Mouse (Mus musculus) thymus, postnatal 14 days (tissue): Measurements from ENCODE around the gene Ccdc81.
A peak's percentile ranks its signal among the peaks of the same experiment; 100 is the strongest.

ENCODE experiments used
- DNase-seq: peaks from one replicate; pipeline ENCODE4 v3.0.0; 2021

Gene Ccdc81

DNA sequence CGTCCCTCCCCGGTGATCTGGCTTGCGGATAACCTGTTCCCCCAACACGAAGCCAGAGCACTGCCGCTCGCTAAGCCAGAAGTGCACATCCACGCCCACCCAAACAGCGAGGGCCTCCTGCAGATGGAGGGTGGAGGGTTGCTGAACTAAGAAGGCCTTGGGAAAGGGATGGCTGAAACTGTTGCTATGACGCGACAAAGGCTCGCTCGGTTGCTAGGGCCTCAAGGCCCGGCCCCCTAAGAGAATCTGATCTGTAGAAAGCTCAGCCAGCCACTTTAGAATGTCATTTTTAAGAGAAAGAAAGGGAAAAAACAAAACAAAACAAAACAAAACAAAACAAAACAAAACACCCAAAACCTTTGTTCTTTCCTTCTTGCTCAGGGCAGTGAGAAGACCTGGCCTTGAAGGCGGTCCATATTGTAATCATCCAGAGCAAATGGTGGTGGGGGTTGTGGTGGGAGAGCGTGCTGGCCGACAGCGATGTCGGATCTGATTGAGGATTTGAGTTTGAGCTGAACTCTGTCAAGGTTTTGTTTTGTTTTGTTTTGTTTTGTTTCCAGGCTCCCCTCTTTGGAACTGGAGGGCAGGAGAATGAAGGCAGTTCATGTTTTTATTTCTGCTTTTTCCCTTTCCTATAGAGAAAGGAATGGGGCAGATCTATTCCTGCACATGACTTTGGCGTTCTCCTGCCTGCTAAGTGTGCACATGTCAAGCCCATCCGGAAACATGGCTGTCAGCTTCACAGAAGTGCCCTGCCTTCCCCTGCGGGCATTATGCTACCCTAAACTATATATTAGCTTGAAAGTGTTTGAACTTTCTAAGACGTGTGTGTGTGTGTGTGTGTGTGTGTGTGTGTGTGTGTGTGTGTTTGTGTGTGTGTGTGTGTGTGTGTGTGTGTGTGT lies at the start of gene Ccdc81:
Gene Ccdc81 (minus strand): TSS at position 188 of the 902 bp plus-strand sequence.
- no peak for DNase-seq

DNA sequence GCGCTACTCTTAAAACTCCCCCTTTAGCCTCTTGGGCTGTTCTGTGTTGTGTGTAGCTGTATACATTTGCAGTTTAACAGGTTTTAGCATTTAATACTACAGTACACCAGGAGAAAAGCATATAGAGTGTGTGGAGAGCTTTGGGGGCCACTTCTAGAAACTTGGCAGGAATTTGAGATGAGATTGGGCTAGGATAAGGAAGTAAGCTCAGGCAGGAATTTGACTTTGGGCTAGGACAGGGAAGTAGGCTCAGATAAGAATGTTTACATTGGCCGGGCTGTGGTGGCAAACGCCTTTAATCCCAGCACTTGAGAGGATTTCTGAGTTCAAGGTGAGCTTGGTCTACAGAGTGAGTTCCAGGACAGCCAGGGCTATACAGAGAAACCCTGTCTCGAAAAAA lies 46.0 kb upstream of the Ccdc81 start:
- DNase-seq = no peak

DNA sequence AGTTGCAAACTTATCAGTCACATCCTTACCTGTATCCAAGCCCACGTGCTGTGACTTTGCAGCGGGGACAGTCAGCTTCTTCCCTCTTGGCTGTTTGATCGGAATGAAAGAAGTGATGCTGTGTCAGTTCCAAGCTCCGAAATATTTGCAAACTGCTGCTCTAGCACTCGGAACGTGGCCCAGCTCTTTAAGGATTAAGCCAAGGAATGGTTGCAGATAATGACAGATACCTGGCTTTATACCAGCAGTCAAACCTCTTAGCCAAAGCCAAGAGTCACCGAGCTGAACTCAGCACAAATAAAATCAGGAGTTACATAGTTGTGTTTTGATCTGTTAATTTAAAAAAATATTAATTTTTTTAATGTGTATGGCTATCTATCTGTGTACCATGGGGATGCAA lies 44.6 kb upstream of the Ccdc81 start:
- DNase-seq = no peak

DNA sequence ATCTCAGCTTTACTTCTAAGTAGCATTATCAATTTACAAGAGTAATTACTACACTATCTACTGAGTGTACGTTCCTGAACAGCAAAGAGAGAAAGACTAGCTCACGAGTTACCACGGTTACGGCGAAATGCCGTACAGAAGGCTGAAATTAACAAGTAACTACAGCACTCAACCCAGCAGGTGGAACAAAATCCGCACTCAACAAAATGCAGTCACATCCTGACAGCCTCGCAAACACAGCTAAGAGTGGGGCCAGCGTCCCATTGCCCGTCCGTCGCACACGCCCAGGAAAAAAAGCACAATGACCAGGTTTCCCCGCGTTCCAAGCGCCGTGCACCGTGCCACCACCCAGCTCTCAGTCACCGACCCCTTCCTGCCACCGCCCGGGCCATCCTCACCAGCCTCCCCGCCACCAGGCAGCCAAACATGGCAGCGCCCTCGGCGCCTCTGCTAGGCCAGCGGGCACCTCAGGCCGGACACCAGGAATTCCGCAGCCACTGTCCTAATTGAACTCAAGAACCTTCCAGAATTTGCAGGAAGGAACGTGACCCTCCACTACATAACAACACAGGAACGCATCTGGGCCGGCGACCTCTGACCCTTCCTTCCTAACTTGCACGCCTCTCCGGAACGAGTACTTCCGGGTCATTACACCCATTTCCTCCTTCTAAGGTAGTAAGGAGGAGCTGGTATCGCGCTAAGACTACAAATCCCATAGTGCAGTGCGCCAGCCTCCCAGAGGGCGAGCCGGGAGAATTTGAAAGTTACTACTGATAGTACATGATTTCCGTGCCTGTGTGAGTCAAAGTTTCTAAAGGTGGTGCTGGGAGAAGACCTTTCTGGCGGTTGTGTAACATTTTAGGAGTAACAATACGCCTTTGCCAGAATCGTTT lies 37.4 kb upstream of the Ccdc81 start, which contains the start of gene Hikeshi:
Gene Hikeshi (minus strand): TSS at position 634 of the 893 bp plus-strand sequence.
- peak; percentile 96 for DNase-seq

DNA sequence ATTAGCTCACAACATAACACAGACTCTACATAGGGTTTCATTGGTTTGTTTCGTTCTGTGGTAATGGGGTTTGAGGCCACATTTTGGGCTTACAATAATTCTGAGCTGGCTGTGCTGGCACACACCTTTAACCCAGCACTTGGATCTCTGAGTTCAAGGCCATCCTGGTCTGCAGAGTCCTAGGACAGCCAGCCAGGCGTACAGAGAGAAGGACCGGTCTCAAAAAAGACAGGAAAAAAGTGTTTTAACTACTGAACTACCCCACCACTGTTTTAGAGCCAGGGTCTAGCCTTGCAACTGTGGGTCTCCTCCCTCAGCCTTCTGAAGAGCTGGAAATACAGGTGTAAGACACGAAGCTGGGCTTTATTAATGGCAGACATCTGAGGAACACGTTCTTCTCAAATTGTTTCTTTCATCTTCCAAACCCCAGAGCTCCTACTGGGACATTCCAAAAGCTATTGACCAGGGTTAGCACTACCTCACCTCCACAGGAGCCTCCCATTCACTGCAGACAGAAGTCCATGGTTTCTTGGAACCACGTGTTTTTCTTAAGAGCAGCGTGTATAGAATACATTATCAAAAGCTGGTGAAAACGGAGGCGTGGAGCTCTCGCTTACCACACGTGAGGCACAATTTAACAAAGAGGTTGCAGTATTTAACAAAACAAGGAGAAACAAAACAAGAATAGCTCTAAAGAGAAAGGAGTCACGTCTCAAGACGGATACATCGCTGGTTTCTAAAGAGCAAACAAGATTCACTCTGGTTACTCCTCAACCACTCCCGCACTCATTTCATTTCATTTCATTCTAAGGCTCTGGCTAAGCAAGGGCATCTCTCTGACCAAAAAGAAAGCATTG lies 36.3 kb upstream of the Ccdc81 start:
- DNase-seq = no peak

DNA sequence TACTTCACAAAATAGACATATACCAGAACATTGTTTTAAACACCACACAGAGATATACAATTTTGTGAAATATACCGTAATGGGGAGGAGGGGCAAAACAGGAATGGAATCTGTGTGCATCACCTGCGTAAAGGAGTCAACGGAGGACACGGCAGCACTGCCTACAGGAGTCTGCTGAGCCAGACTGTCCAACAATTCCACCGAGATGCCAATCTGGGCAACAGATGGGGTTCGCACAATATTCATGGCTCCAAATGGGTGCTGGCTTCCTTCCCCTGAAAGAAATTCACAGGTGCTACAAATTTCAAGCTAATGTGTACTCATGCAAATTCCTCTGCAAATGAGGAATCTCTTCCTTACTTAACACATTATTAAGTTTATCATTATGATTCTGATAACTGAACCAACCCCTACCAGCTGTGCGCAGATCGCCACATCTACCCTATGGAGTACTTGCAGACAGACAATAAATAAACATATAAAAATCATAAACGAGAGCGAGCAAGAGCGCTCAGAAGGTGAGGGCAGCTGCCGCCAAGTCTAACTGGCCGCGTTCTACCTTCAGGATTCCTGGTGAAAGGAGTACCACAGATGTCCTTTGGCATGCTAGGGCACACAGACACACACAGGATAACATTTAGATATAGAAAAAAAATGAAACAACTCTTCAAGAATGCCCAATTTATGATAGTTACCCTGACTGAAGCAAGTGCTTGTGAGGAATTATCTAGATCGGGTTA lies 20.2 kb upstream of the Ccdc81 start:
- no peak for DNase-seq

DNA sequence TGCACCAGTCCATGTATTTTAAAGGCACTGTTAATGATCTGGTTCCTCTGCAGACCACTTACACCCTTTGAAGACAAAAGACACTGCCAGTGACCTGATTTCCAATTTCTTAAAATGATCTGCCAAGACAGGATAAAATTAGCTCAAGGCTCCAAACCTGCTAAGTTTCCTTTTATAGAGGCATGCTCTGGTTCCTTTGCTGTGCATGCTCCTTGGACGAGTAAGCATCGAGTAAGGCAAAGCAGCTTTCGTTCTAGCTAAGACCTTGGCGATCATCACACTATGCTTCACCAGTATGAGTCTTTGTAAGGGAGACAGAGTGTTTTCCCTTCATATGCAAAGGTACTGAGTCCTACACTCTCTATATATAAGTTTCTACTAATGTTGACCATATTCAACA lies 14.3 kb upstream of the Ccdc81 start:
- DNase-seq = no peak

DNA sequence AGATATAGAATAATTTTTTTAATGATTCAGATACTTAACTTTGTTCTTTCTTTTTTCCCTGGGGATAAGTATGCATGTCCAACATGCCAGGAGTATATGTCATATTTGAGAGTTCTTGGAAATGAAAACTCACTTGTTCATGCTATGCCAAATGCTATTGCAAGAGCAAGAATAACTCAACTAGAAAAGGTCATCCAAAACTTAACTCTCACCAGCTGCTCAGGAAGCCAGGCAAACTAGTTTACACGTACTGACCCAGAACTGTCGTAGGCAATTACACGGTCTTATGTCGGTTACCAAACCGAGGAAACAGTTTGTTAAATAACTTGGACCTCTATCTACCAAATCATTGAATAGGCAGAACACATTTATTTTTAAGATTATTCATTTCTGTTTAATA lies 13.3 kb upstream of the Ccdc81 start:
- no peak for DNase-seq

DNA sequence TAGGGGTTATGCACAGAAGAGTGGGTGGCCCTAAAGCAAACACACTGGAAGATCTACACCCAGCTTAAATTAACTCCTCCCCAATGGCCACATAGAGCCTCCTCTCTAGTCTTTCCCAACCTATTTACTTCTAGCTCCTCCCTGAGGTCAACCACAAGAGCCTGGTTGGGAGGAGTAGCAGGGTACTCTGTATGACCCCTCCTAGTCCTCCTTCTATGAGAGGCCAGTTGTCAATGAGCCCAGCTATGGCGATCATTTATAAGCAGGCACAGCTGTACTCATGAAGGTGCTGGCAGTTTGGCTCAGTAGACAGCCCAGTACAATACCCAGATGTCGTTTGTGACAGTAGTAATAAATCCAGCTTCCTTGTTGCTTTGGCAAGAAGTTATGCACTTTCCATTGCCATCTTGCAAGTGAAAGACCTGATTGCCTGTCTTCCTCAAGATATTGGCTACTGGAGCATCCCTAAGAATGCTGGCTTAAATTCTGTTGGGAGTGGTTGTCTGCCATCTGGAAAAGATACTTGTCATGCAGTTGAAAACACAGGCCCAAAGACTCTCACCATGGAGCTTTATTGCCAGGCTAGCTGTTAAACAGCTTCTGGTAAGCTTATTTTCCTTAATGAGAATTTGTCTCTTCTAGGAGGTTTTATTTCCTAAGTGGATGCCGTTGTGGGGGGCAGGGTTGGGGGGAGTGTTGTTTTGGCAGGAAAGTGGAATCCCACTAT lies 10.2 kb upstream of the Ccdc81 start:
- DNase-seq = no peak

DNA sequence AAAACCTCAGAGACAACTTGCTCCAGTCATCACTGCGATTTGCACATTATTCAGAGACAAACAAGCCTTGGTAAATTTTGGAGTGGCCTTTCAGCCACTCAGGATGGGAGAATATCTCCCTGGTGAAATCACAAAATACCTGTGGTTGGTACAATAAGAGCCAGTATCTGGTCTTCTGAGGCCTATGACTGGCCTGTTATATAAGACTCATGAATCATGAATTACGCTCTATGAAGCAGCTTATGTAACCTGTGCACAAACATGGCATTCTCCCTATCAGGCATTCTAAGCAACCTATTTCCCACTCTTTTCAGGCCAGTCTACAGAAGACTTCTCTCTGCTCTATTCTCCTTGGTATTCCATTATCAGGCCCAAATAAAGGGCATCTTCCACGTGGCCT lies 8.9 kb upstream of the Ccdc81 start:
- no peak for DNase-seq

DNA sequence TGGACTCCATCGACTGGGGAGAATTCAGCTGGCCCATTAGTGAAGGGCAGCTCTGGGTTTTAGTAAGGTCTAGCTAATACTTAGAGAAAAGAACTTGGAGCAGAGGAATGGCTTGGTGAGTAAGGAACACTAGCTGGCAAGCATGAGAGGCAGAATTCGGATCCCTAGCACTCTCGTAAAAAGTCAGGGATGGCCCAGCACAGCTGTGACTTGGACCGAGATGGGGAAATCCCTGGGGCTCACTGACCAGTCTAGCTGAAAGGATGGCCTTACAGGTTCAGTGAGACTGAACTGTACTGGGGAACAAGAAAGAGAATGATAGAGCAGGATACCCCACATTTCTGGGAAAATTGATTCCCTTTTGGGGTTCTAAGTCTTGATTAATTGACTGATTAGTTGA lies 6.3 kb upstream of the Ccdc81 start:
- no peak for DNase-seq

DNA sequence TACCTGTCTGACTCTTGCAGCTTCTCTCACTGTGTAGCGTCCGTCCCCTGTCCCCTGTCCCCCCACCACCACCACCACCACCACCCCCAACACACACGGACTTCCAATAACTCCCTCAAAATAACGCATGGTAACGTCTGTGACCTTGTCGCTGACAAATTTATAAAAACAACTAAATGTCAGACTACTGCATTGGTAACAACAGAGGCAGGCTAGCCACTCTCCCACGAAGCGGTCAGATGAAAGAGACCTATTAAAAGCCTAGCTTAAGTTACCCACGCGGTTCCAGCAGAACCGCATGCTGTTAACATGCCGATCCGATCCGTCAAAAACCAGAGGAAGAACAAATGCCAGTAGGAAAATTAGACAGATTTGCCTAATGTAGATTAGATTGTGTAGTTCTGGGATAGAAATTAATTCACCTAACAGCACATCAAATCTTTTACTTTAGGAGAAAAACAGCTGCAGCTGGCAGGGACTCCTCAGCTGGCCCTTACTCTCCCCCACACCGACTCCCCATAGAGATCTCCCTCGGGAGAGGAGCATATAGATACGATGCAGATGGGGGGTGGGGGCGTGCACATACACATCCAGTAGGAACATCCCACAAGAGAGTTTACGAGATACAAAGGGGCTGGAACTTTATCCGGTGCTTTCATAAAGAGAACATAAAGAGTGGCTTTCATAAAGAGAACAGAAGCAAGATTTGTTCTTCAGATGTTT lies 5.6 kb upstream of the Ccdc81 start:
- no peak for DNase-seq

DNA sequence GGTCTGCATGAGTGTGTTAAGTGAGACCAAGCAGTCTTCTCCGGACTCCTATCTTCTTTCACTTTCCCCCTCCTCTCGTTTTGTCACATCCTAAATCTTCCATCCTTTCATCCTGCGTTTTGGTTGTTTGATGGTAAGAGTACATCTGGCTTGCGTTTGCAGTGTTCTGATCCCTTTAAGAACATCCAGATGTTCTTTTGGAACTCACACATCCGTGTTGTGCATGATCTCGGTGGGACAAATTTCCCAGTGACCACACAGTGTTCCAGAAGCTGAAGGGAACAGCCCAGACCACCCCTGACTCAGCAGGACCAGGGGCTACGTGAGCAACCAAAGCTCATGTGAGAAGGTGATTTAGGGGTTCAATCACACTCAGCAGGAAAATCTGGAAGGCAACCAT lies 5.0 kb upstream of the Ccdc81 start:
- no peak for DNase-seq

DNA sequence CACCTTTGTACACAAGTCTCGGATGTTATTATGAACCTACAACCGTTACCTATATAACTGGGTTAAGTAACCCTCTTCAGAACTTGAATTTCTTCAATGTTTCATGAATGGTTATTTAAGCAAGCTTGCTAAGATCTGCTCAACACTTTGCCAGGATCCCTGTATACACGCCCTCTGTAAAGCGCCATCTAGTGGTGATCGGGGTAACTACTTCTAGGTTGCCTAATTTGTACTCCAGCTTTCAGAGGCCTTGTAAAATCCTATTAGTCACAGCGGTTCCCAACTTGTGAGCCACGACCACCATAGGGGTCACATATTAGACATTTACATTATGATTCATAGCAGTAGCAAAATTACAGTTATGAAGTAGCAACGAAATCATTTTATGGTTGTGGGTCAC lies 4.5 kb upstream of the Ccdc81 start:
- peak; percentile 68 for DNase-seq

DNA sequence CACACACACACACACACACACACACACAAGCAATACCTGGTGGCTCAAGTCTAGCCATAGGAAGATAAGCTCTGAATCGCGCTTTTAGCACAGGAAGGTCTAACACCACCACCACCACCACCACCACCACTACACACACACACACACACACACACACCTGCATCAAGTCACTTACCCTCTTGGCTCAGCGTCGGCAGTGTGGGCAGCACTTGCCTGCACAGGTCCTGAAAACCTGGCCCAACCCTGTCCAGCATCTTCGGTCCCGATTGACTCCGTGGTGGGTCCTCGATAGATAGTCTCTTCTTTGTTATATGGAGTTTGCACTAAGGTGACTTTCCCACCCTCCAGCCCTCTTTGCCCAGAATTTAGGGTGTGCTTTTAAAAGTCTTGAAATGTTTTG lies 422 bp downstream of the Ccdc81 start:
- DNase-seq = no peak

DNA sequence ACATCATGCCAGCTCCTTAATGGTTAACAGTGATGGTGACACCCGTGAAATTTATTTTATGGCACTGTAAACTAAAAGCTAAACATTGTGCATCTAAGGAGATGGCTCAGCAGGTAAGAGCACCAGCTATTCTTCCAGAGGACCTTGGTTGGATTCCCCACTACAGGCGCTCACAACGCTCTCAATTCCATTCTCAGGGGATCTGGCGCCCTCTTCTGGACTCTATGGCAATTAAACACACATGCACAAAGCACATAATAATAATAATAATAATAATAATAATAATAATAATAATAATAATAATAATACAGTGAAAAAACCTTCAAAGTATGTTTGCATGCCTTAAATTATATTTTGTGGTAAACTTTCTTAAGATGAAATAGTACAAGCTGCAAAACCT lies 11.6 kb downstream of the Ccdc81 start:
- DNase-seq = peak; percentile 9

DNA sequence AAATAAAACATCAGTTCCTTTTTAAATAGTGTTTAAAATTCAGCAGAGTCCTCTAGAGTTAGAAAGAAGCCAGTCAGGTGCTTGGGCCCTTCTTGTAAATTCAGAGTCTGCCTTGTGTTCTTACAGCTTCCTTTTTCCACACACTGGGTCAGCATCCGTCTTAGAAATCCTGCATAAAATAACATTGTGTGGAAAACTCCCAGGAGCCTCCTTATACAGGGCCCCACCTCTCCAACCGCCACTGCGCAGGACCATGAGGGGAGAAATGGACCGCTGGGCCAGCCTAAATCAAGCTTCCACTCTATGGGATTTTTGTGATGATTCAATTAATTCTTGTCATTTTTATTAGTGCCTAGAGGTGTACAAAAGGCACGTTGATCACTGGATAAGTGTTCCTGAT lies 12.0 kb downstream of the Ccdc81 start:
- DNase-seq = no peak

DNA sequence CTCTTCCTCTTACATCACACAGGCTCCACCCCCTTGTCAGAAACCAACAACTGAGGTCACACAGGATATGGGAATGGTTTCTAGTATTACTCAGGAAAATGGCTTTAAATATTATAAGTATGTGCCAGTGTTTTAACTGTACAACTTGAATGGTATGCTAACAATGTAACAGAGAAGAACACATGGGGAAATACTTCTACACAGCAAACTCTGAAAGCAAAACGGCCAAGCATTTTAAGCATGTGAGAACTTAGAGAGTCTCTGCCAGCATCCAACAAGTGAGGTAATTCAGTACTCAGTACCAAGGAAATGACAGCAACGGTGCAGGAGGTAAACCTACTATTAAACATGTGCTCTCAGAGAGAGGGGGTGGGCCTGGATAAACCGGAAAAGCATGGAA lies 18.9 kb downstream of the Ccdc81 start:
- no peak for DNase-seq

DNA sequence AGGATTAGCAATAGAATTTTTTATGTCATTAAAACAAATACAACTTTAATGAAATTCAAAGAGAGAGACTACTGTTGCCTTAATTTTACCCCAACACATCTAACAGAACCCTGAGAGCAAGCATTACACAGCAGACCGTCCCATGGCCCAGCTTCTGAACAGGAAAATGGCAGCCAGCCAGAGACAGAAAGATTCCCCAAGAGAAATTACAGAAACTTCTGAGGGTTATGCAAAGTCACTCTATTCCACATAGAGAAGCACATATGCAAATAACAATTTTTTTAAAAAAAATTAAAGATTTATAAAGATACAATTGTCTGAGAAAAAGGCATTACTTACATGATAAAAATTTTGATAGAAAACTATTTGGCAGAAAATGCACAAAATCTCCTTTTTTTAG lies 23.7 kb downstream of the Ccdc81 start:
- no peak for DNase-seq

DNA sequence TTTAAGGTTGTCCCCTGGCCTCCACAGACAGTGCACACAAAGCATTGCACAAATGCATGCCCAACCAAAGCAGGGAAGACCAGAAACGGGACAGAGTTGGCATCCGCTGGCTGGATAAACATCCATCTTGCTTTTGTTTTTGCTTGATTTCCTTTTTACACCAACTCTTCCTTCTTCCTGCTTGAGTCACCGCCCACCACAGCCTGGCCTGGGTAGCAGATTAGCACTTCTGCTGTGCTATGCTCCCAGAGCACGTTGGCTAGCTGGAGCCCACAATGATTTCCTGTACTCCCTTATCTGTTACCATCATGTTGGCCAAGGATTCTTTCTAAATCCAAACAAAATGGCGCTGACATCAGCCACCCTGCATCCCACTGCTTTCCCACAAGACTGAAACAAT lies 36.2 kb downstream of the Ccdc81 start:
- DNase-seq = no peak

DNA sequence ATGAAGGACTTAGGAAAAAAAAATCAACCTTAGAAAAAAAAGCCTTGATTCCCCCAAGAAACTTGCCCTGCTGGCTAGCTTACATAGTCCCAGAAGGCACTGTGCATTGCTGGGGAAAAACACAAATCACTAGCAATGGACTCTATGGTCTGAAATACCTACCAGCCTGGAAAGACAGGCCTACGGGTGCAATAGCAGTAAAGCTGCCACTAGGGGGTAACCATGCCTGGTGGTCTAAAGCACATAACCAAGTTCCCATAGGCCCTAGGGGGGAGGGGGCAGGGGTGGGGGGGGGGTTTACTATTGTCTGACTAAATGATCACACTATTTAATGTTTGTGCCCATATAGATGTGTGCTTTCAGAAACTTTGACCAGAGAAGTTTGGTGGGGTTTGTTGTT lies 38.7 kb downstream of the Ccdc81 start:
- DNase-seq = no peak
